Mouse (Mus musculus) Muller cell, postnatal 12 days (primary cell): ENCODE measurements around the gene Fbxo47.

ENCODE experiments used
- DNase-seq: peaks from one replicate; pipeline ENCODE4 v3.0.0-alpha.2; 2015; ENCODE audit errors: inconsistent ontology term

Fbxo47 gene

GRCm38 (mm10) chr11:97830501-97830900, 53.5 kb downstream of the Fbxo47 start:
- DNase-seq = no peak

DNA sequence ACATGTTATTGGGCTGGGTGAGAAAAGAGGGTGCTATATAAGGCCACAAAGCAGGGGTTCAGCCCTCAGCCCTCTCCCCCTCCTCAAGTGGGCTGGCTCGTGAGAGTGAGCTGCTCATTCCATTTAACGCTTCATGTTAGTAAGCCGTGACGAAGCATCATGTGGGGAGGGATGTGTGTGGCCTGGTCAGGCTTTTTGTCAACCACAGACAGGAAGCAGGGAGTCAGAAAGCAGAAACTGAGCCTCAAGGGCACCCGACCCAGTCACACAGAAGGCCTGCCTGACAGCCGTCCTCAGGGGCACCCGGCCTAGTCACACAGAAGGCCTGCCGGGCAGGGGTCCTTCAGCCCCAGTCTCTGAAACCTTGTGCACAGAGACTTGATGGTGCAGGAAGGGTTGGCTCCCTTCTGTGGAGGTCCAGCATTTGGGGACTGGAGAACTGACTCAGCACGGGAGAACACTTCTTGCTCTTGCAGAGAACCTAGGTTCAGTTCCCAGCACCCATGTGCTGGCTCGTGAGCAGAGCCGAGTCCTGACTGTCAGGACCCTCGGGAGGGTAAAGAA, 54.0 kb downstream of the Fbxo47 start:
- DNase-seq = no peak

DNA sequence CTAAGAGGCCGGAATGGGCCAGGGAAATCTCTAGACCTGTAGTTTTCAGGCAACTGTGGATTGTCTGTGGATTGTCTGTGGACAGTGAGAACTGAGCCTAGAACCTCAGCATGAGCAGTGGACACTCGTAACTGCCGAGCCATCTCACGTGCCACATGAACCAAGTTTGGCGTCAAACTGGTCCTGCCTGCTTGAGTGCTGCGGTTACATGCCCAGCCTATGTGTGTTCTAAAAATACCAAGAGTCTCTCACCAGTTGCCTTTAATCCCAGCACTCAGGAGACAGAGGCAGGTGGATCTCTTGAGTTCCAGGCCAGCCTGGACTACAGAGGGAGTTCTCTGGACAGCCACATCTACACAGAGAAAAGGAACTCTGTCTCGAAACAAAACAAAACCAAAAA, 54.6 kb downstream of the Fbxo47 start:
- DNase-seq = no peak

GRCm38 (mm10) chr11:97827654-97828053, 56.3 kb downstream of the Fbxo47 start:
- DNase-seq = no peak

DNA sequence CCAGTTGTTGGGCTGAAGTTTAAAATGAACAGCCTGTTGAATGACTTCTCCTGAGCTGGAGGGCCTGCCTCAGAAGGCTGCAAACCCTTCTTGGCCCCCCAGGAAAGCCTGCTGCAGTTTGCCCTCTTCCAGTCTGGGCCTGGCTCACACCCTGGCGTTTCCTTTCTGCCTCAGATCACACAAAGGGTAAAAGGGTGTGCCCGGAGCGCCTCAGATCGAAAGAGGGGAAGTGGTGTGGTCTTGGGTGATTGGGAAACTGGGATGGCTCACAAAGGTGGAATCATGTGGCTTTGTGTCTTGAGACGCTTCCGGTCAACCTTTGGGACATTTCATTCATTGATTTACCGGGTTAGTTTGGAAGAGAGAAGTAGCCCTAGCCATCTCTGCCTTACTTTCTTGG, 57.5 kb downstream of the Fbxo47 start:
- DNase-seq = no peak

DNA sequence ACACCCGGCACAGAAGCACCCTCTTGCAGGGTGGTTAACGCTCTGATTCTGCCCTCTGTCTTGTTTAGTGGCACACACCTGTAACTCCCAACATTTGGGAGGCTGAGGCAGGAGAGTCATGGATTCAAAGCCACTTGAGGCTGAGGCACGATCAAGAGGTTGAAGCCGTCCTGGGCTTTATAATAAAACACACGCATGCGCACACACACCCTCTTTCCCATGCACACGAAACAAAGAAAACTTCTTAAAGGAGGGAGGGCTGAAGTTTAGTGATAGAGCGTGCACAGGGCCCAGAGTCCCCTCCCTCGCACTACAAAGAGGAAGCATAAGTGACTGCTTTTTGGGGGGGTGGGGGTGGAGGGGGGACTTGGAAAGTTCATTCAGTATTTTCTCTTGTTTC, 58.0 kb downstream of the Fbxo47 start:
- DNase-seq = no peak

GRCm38 (mm10) chr11:97825295-97825694, 58.7 kb downstream of the Fbxo47 start:
- no peak for DNase-seq

DNA sequence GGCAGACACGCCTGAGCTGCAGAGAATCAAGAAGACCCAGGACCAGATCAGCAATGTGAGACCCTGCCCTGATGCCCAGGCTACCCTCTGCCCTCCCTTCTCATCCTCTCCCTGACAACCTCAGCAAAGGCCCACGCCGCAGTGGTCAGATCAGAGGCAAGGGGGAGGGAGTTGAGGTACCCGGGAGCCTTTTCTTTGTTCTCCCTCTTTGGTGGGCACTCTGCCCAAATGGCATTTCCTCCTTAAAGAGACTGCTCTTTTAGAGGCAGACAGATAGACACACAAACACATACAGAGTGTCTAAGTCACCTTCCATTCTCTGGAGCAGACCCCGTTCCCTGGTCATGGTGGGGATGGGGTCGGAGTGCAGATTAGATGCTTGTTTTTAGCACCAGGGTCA, 59.1 kb downstream of the Fbxo47 start:
- DNase-seq = peak; percentile 35

- no peak for DNase-seq
Observed at GRCm38 (mm10) chr11:97824168-97824567, 59.8 kb downstream of the Fbxo47 start.

DNA sequence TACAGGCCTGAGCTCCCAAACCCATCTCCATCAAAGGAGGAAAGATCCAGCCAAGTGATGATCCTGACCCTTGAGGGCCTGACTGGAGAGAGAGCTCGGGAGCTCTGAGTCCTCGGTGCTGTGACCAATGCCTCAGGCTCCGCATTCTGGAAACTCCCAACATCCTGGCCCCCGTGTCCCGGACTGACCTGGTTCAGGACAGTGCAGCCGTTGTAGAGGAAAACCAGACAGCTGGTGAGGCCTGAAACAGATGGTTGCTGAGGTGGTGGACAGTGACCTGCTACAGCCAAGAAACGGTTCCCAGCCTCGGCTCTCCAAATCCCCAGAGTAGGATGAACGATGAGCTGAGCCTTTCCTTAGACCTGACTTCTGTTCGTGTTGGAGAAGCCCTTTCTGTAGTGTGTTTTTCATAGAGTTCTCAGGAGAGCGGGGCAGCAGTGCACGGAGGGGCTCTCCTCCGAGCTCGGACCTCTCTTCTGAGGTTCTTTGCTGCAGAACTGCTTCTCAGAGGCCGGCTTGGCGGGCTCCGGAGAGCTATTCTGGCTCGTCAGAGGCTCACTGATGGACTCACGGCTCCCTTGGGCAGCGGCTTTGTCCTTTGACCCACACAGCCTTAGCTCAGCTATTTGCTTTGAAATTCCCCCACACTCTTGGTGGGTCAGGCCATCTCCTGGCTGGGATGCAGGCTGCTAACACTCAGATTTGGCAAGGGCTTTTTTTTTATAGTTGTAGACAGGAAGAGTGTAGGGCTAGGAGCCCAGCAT, 60.9 kb downstream of the Fbxo47 start:
- peak; percentile 94 for DNase-seq

GRCm38 (mm10) chr11:97821401-97822064, 62.4 kb downstream of the Fbxo47 start:
- peak; percentile 33 for DNase-seq

GRCm38 (mm10) chr11:97820840-97821239, 63.1 kb downstream of the Fbxo47 start:
- DNase-seq = peak; percentile 75

- no peak for DNase-seq
Observed at GRCm38 (mm10) chr11:97819923-97820322, 64.0 kb downstream of the Fbxo47 start.

GRCm38 (mm10) chr11:97819102-97819501, 64.9 kb downstream of the Fbxo47 start:
- no peak for DNase-seq

DNA sequence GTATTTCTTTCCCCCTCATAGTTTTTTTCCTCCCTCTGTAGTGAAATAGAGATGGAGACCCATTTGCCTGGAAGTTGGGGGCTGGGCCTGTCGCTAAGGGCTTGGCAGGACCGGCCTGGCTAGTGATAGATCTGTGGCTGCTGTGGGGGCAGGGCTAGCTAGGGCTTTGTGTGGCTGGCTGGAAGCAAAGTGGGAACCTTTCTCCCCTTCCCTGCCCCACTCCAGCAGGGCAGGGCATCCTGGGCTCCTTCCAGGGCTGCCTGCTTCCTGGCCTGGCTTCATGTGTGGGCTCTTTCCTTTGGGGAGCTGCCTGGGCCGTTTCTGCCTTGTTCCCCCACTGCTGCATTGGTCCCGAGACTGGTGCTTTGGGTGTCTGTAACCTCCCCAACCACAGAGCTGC, 65.4 kb downstream of the Fbxo47 start:
- peak; percentile 74 for DNase-seq

DNA sequence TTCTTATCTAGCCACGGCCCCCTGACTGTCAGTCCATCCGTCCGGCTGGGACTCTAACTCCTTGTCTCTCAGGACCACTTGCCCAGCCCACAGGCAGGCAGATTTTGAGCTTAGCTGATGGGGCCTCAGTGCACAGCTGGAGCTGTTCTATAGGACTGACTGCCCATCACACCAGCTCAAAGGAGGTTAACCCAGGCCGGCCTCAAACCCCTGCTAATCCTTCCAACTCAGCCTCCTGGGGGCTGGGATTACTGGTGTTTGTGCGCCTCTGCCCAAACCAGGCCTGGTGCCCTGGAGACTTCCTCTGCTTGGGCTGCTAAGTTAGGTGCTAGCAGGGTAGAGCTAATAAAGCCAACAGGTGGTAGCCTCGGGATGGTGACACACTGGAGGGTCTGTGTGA, 66.0 kb downstream of the Fbxo47 start:
- no peak for DNase-seq

- DNase-seq = no peak
Observed at GRCm38 (mm10) chr11:97817379-97817778, 66.6 kb downstream of the Fbxo47 start.

GRCm38 (mm10) chr11:97816916-97817315, 67.0 kb downstream of the Fbxo47 start:
- no peak for DNase-seq

- DNase-seq = no peak
Observed at GRCm38 (mm10) chr11:97816176-97816575, 67.8 kb downstream of the Fbxo47 start.

DNA sequence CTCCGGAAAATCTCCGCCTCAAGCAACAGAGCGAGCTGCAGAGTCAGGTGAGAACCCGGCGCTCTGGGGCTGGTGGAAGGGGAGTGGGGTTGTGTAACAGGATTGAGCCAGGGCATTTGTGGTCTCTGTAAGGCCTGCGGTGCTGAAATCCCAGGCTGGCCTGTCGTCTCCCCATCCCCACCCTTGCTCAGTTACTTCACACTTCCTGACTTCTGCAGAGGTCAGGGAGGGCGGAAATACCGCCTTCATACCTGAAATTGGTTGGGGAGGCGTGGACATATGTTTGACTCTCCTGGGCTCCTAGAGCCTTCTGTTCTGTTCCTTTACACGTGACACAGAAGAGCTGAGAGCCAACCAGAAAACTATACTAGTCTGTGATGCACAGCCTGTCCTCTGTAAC, 68.2 kb downstream of the Fbxo47 start:
- no peak for DNase-seq

DNA sequence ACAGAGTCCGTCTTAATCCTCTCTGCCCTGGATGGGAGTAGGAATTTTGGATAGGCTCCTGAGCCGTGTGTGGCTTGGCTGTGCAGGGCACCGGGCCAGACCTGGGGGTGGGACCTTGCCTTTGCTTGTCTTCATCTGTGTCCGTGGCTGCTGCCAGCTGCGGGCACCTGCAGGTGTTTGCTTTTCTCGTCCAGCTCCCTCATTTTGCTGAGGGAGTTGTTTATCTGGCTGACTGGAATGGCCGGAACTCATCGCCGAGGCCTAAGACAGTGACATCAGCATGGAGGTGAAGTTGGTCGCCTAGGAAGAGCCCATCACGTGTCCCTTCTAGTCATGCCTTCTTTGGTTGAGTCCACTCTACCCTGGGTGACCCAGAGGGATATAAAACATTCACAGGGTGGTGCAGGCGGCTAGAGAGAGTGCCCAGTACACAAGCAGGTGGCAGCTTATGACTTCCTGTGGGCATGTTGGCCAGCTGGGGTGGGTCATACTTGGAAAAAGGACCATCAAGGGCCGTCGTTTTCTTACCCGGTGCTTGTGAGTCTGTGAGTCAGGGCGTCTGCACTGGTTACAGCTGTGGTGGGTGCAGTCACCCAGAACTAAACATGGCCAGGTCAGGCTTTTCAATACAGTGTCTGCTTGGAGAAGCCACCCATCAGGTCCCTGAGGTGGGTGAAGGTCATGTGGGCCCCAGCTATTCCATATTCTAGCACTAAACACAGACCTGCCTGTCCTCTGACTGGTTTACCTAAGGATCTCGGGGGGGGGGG, 70.0 kb downstream of the Fbxo47 start:
- DNase-seq = peak; percentile 58

DNA sequence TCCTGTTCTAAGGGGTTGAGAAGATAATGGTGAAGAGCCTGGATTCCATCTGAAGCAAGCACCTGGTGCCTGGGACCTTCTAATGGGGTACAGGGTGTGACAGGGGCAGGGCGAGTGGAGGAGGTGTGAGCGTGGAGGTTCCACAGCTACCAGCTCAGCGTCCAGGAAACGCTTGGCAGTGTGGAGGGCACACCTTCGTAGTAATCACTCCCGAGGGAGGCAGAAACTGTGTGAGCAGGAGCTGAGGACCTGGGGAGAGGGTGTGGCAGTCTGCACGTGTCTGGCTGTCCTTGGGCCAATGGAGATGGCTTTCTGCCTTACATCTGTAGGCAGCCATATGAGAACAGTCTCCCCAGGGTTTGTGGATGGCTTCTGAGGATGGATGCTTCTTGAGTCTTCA, 70.9 kb downstream of the Fbxo47 start:
- no peak for DNase-seq
